Mouse (Mus musculus): ENCODE data around the gene Zfand2b. TPM values are rescaled to one million over a fixed set of nuclear protein-coding genes. Genes with fewer than 3 reads are reported as not detected.

Zfand2b gene
- polyA plus RNA-seq, 1 experiment, result 20.4 TPM

GRCm38 (mm10) chr1:75219531-75219930 lies 51.1 kb downstream of the Zfand2b start, which contains the start of gene Tuba4a:
TSS of gene Tuba4a (minus strand) at chr1:75219865.
- H3K4me1 ChIP-seq, result peaks cover 83% of the 10 kb centered on the region

More at GRCm38 (mm10) chr1:75219531-75219930, 51.1 kb downstream of the Zfand2b start, which contains the start of gene Tuba4a:
- Histone ChIP-seq H3K4me3 (replicated peaks) (peak within 1 kb of the TSS; percentile 96), H3K27me3 (replicated peaks) (no peaks in the 10 kb centered on the region), H3K36me3 (replicated peaks; ENCODE audit: low read length) (peaks cover 37% of the 10 kb centered on the region), H3K9me3 (no peaks in the 10 kb centered on the region)
- TF ChIP-seq FLI1 (IDR thresholded peaks at IDR 0.05; ENCODE audit: low read length), result no peak
- TF ChIP-seq GATA1 (IDR thresholded peaks at IDR 0.05; ENCODE audit: borderline replicate concordance, low read length), result no peak

Other genes with a start within 250 kb of the Zfand2b start
- 0.02 TPM in 1 of 2 replicates, not detected in the other for gene Cfap65, start 233.0 kb upstream of the Zfand2b start, polyA plus RNA-seq (2012; ENCODE audit: insufficient read depth, low replicate concordance)
- 0.10 TPM in 1 of 2 replicates, not detected in the other for gene Ihh, start 217.0 kb upstream of the Zfand2b start, polyA plus RNA-seq (2012; ENCODE audit: insufficient read depth, low replicate concordance)
- 0.66 TPM in 1 of 2 replicates, not detected in the other for gene Nhej1, start 43.4 kb upstream of the Zfand2b start, polyA plus RNA-seq (2012; ENCODE audit: insufficient read depth, low replicate concordance)
- gene Slc23a3, start 34.8 kb upstream of the Zfand2b start, polyA plus RNA-seq (2012; ENCODE audit: insufficient read depth, low replicate concordance), result not detected in 2 replicates
- 34.3 and 35.1 TPM in 2 replicates for gene Cnppd1, start 25.9 kb upstream of the Zfand2b start, polyA plus RNA-seq (2012; ENCODE audit: insufficient read depth, low replicate concordance)
- 42.4 and 48.9 TPM in 2 replicates for gene Retreg2, start 25.9 kb upstream of the Zfand2b start, polyA plus RNA-seq (2012; ENCODE audit: insufficient read depth, low replicate concordance)
- 6.4 and 12.6 TPM in 2 replicates for gene Abcb6, start 11.7 kb downstream of the Zfand2b start, polyA plus RNA-seq (2012; ENCODE audit: insufficient read depth, low replicate concordance)
- gene Ankzf1, start 23.5 kb downstream of the Zfand2b start, polyA plus RNA-seq (2012; ENCODE audit: insufficient read depth, low replicate concordance), result 0.68 and 8.0 TPM in 2 replicates
- gene Atg9a, start 23.6 kb downstream of the Zfand2b start, polyA plus RNA-seq (2012; ENCODE audit: insufficient read depth, low replicate concordance), result 58.1 and 99.4 TPM in 2 replicates
- gene Glb1l, start 42.2 kb downstream of the Zfand2b start, polyA plus RNA-seq (2012; ENCODE audit: insufficient read depth, low replicate concordance), result 0.47 and 1.1 TPM in 2 replicates
- gene Stk16, start 42.2 kb downstream of the Zfand2b start, polyA plus RNA-seq (2012; ENCODE audit: insufficient read depth, low replicate concordance), result 195 and 221 TPM in 2 replicates
- gene Tuba4a, start 51.2 kb downstream of the Zfand2b start, polyA plus RNA-seq (2012; ENCODE audit: insufficient read depth, low replicate concordance), result 283 and 585 TPM in 2 replicates
- gene A630095N17Rik, start 63.5 kb downstream of the Zfand2b start, polyA plus RNA-seq (2012; ENCODE audit: insufficient read depth, low replicate concordance), result not detected in 2 replicates
- 97.0 and 100 TPM in 2 replicates for gene Dnajb2, start 67.8 kb downstream of the Zfand2b start, polyA plus RNA-seq (2012; ENCODE audit: insufficient read depth, low replicate concordance)
- 12.4 and 22.6 TPM in 2 replicates for gene Ptprn, start 95.9 kb downstream of the Zfand2b start, polyA plus RNA-seq (2012; ENCODE audit: insufficient read depth, low replicate concordance)
- 0.26 TPM in 1 of 2 replicates, not detected in the other for gene Resp18, start 109.8 kb downstream of the Zfand2b start, polyA plus RNA-seq (2012; ENCODE audit: insufficient read depth, low replicate concordance)
- gene Dnpep, start 149.3 kb downstream of the Zfand2b start, polyA plus RNA-seq (2012; ENCODE audit: insufficient read depth, low replicate concordance), result 165 and 178 TPM in 2 replicates
- 0.11 TPM in 1 of 2 replicates, not detected in the other for gene Des, start 191.7 kb downstream of the Zfand2b start, polyA plus RNA-seq (2012; ENCODE audit: insufficient read depth, low replicate concordance)
- gene Speg, start 206.7 kb downstream of the Zfand2b start, polyA plus RNA-seq (2012; ENCODE audit: insufficient read depth, low replicate concordance), result 48.7 TPM in 1 of 2 replicates, not detected in the other

Data from megakaryocyte, embryonic 14.5 days (primary cell).